Mouse (Mus musculus): ENCODE data around the gene Zfp82. TPM values are rescaled to one million over a fixed set of nuclear protein-coding genes. Genes with fewer than 3 reads are reported as not detected.
A peak's percentile ranks its signal among the peaks of the same experiment; 100 is the strongest.
"Not testable (repeated sequence)": the region's sequence is repeated elsewhere in the genome, so short reads cannot be mapped to it uniquely, and the experiment has no call there.

Gene Zfp82
- polyA plus RNA-seq (2015; fragmentation: Nextera tagmentation; extraction: Ambion mirVana) = 1.2 TPM in 2 replicates

- Histone ChIP-seq H3K9me3 (replicated peaks; ENCODE audit: control insufficient read depth, low read length) (no peaks in the 10 kb centered on the region), H3K27me3 (ENCODE audit: control insufficient read depth, insufficient read depth, low read depth, low read length) (no peaks in the 10 kb centered on the region), H3K4me1 (ENCODE audit: control insufficient read depth, low read depth, low read length) (peaks cover 7% of the 10 kb centered on the region), H3K27ac (ENCODE audit: low read length) (peak within 1 kb of the TSS; percentile 39; the same call in 1 of the 2 replicates), H3K36me3 (ENCODE audit: control insufficient read depth, insufficient read depth) (no peaks in the 10 kb centered on the region), H3K9ac (ENCODE audit: low read depth, low read length) (peak within 1 kb of the TSS; percentile 78), H3K4me3 (ENCODE audit: low read depth, low read length) (peak within 1 kb of the TSS; percentile 82), H3K4me2 (ENCODE audit: low read depth, low read length) (peak within 1 kb of the TSS; percentile 98)
- peak; percentile 94 for ATAC-seq (ENCODE audit: low read depth)
- under 1% methylated on average over 50 of the region's 50 CpGs for WGBS (ENCODE audit: insufficient replicate concordance)
Observed at GRCm38 (mm10) chr7:30072146-30073028, at the start of gene Zfp82. Zfp82 (minus strand) TSS chr7:30072900.

DNA sequence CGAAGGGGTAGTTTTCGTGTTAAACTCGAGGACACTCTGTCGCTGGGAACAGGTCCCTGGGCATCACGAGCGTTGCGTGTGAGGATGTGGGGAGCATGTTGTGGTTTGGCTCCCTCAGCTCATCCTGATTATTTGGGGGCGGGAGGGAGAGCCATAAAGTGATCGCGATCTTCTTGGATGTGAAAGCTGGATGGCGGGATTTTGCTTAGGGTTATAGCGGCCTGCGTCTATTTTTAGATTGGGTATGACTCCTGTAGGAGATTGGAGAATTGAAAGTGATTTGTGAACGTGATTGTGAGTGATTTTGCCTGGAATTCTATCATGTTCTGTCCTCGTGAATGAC, 49.5 kb upstream of the Zfp82 start:
- ATAC-seq (ENCODE audit: low read depth) = no peak
- Histone ChIP-seq H3K9ac (ENCODE audit: low read depth, low read length) (peak overlapping the region; percentile 69), H3K27me3 (ENCODE audit: control insufficient read depth, insufficient read depth, low read depth, low read length) (no peaks in the 10 kb centered on the region), H3K4me1 (ENCODE audit: control insufficient read depth, low read depth, low read length) (peaks cover 4% of the 10 kb centered on the region), H3K9me3 (replicated peaks; ENCODE audit: control insufficient read depth, low read length) (no peaks in the 10 kb centered on the region; the same call in 1 of the 2 replicates), H3K4me2 (ENCODE audit: low read depth, low read length) (peak overlapping the region; percentile 98), H3K27ac (ENCODE audit: low read length) (no peak overlapping the region; the same call in 1 of the 2 replicates), H3K4me3 (ENCODE audit: low read depth, low read length) (peak overlapping the region; percentile 80), H3K36me3 (ENCODE audit: control insufficient read depth, insufficient read depth) (no peaks in the 10 kb centered on the region)
- WGBS (ENCODE audit: insufficient replicate concordance) = 4% methylated on average over 15 of the region's 15 CpGs

DNA sequence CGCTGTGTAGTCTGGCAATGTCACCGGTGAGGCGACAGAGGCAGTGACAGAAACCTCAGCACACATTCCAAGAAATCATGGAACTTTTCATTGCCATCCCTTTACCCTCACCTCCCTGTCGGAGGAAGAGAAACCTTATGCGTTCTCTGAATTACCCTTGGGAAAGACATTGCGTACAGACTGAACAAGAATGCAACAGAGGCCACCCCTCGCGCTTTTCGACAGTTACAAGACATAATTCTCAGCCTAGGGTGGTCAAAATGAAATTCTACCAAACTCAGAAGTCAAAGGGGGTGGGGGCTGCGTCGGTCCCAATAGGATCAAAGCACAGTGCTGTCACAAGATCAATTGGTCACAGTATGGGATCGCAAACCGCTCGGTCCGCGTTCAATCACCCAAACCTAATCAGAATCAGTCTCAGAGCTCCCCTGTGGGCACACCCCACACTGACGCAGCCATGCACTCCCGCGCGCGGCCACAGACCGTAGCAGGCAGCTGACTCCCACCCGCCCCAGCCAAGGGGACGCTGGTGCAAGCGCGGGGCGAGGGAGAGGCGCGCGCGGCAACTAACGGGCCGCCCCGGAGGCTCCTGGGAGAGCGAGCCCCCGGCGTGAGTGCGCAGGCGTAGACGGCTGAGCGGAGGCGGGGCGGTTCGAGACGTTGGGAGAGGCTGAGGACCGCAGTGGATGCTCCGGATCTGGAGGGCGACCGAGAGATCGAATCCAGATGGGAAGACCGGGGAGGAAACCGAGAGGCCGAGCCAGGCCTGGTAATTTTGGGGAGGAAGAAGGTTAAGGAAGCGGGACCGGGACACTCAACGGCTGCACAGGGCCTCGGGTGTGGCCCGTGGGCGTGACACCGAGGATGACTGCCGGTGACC, 48.8 kb upstream of the Zfp82 start, which contains the start of gene Zfp382:
Zfp382 (plus strand) TSS at position 635 of the 880 bp plus-strand sequence.
- Histone ChIP-seq H3K4me3 (ENCODE audit: low read depth, low read length) (peak within 1 kb of the TSS; percentile 80), H3K4me1 (ENCODE audit: control insufficient read depth, low read depth, low read length) (peaks cover 4% of the 10 kb centered on the region), H3K27me3 (ENCODE audit: control insufficient read depth, insufficient read depth, low read depth, low read length) (no peaks in the 10 kb centered on the region), H3K27ac (ENCODE audit: low read length) (peak within 1 kb of the TSS; percentile 68), H3K4me2 (ENCODE audit: low read depth, low read length) (peak within 1 kb of the TSS; percentile 98), H3K9me3 (replicated peaks; ENCODE audit: control insufficient read depth, low read length) (no peaks in the 10 kb centered on the region; the same call in 1 of the 2 replicates), H3K36me3 (ENCODE audit: control insufficient read depth, insufficient read depth) (no peaks in the 10 kb centered on the region), H3K9ac (ENCODE audit: low read depth, low read length) (peak within 1 kb of the TSS; percentile 69)
- ATAC-seq (ENCODE audit: low read depth) = peak; percentile 97
- under 1% methylated on average over 61 of the region's 61 CpGs for WGBS (ENCODE audit: insufficient replicate concordance)

GRCm38 (mm10) chr7:30117935-30118334, 45.2 kb upstream of the Zfp82 start:
- WGBS (ENCODE audit: insufficient replicate concordance) = 80% methylated on average over 12 of the region's 12 CpGs

GRCm38 (mm10) chr7:30116076-30116475, 43.4 kb upstream of the Zfp82 start:
- no peak overlapping the region for H3K9ac ChIP-seq (ENCODE audit: low read depth, low read length)
- WGBS (ENCODE audit: insufficient replicate concordance) = 76% methylated on average over 5 of the region's 5 CpGs
- H3K36me3 ChIP-seq (ENCODE audit: control insufficient read depth, insufficient read depth) = no peaks in the 10 kb centered on the region
- H3K27me3 ChIP-seq (ENCODE audit: control insufficient read depth, insufficient read depth, low read depth, low read length) = no peaks in the 10 kb centered on the region
- peaks cover 5% of the 10 kb centered on the region; the same call in 1 of the 2 replicates for H3K9me3 ChIP-seq (replicated peaks; ENCODE audit: control insufficient read depth, low read length)
- H3K27ac ChIP-seq (ENCODE audit: low read length) = no peak overlapping the region
- no peak overlapping the region for H3K4me3 ChIP-seq (ENCODE audit: low read depth, low read length)
- peaks cover 1% of the 10 kb centered on the region for H3K4me1 ChIP-seq (ENCODE audit: control insufficient read depth, low read depth, low read length)
- no peak for ATAC-seq (ENCODE audit: low read depth)
- no peak overlapping the region for H3K4me2 ChIP-seq (ENCODE audit: low read depth, low read length)

More at GRCm38 (mm10) chr7:30117935-30118334, 45.2 kb upstream of the Zfp82 start:
- not testable (repeated sequence) for H3K4me3 ChIP-seq (ENCODE audit: low read depth, low read length); H3K4me2 ChIP-seq (ENCODE audit: low read depth, low read length); H3K9ac ChIP-seq (ENCODE audit: low read depth, low read length); H3K27me3 ChIP-seq (ENCODE audit: control insufficient read depth, insufficient read depth, low read depth, low read length); H3K27ac ChIP-seq (ENCODE audit: low read length); H3K4me1 ChIP-seq (ENCODE audit: control insufficient read depth, low read depth, low read length); H3K9me3 ChIP-seq (replicated peaks; ENCODE audit: control insufficient read depth, low read length); H3K36me3 ChIP-seq (ENCODE audit: control insufficient read depth, insufficient read depth); ATAC-seq (ENCODE audit: low read depth)

GRCm38 (mm10) chr7:30099297-30099696, 26.6 kb upstream of the Zfp82 start:
- Histone ChIP-seq H3K9ac (ENCODE audit: low read depth, low read length) (no peak overlapping the region), H3K27ac (ENCODE audit: low read length) (no peak overlapping the region), H3K27me3 (ENCODE audit: control insufficient read depth, insufficient read depth, low read depth, low read length) (no peaks in the 10 kb centered on the region), H3K4me2 (ENCODE audit: low read depth, low read length) (no peak overlapping the region), H3K4me1 (ENCODE audit: control insufficient read depth, low read depth, low read length) (peaks cover 13% of the 10 kb centered on the region), H3K36me3 (ENCODE audit: control insufficient read depth, insufficient read depth) (peaks cover 18% of the 10 kb centered on the region), H3K9me3 (replicated peaks; ENCODE audit: control insufficient read depth, low read length) (no peaks in the 10 kb centered on the region; the same call in 1 of the 2 replicates), H3K4me3 (ENCODE audit: low read depth, low read length) (no peak overlapping the region)
- WGBS (ENCODE audit: insufficient replicate concordance) = 79% methylated on average over 13 of the region's 13 CpGs
- ATAC-seq (ENCODE audit: low read depth) = no peak

- no peak for ATAC-seq (ENCODE audit: low read depth)
- H3K36me3 ChIP-seq (ENCODE audit: control insufficient read depth, insufficient read depth) = no peaks in the 10 kb centered on the region
- no peak overlapping the region for H3K27ac ChIP-seq (ENCODE audit: low read length)
Observed at GRCm38 (mm10) chr7:30095551-30096125, 22.9 kb upstream of the Zfp82 start.

DNA sequence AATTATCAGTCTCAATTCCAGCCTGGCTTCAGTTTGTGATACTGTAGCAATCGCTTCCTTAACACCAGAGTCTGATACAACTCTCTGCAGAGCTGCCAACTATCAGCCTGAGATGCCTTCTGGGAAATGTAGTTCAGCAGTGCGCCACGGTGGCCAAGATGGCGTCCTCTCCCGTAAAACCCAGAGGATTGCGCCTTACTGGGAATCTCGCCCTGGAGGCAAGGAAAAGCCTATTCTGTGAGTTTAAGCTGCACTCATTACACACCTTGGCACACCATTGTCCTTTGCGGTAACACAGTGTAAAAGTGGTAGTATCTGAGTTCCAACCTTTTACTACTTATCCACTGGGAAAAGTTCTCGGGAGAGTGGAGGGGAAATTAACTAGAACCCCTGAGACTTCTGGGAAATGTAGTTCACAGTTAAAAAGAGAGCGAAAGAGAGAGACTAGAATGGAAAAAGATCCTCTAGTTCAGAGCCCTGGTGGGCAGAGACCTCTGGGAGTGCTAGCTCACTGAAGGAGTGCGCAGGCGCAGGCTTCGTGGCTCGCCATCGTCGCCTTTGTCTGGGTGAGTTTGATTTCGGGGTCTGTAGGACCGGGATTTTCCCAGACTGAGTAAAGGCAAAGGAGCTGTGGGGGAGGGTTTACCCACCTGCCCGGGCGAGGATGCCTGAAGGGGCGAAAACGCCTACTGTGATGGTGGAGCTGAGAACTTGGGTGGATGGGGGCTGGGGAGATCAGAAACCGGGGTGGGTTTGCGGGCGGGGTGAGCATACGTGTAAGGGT, 22.1 kb upstream of the Zfp82 start, which contains the start of gene Zfp260:
Zfp260 (plus strand) TSS at position 132 of the 784 bp plus-strand sequence.
- H3K4me1 ChIP-seq (ENCODE audit: control insufficient read depth, low read depth, low read length) = peaks cover 24% of the 10 kb centered on the region
- no peaks in the 10 kb centered on the region for H3K9me3 ChIP-seq (replicated peaks; ENCODE audit: control insufficient read depth, low read length)
- H3K9ac ChIP-seq (ENCODE audit: low read depth, low read length) = peak within 1 kb of the TSS; percentile 74
- H3K4me2 ChIP-seq (ENCODE audit: low read depth, low read length) = peak within 1 kb of the TSS; percentile 76
- peak within 1 kb of the TSS; percentile 74 for H3K4me3 ChIP-seq (ENCODE audit: low read depth, low read length)
- H3K27me3 ChIP-seq (ENCODE audit: control insufficient read depth, insufficient read depth, low read depth, low read length) = no peaks in the 10 kb centered on the region
- H3K36me3 ChIP-seq (ENCODE audit: control insufficient read depth, insufficient read depth) = no peaks in the 10 kb centered on the region
- WGBS (ENCODE audit: insufficient replicate concordance) = under 1% methylated on average over 26 of the region's 26 CpGs
- ATAC-seq (ENCODE audit: low read depth) = peak; percentile 67
- peak within 1 kb of the TSS; percentile 81 for H3K27ac ChIP-seq (ENCODE audit: low read length)

More at GRCm38 (mm10) chr7:30095551-30096125, 22.9 kb upstream of the Zfp82 start:
- peak overlapping the region; percentile 76 for H3K4me2 ChIP-seq (ENCODE audit: low read depth, low read length)
- H3K9me3 ChIP-seq (replicated peaks; ENCODE audit: control insufficient read depth, low read length) = no peaks in the 10 kb centered on the region
- no peaks in the 10 kb centered on the region for H3K27me3 ChIP-seq (ENCODE audit: control insufficient read depth, insufficient read depth, low read depth, low read length)
- peaks cover 23% of the 10 kb centered on the region for H3K4me1 ChIP-seq (ENCODE audit: control insufficient read depth, low read depth, low read length)
- peak overlapping the region; percentile 32 for H3K9ac ChIP-seq (ENCODE audit: low read depth, low read length)
- 22% methylated on average over 5 of the region's 5 CpGs for WGBS (ENCODE audit: insufficient replicate concordance)
- peak overlapping the region; percentile 74 for H3K4me3 ChIP-seq (ENCODE audit: low read depth, low read length)
